Mouse (Mus musculus) embryonic facial prominence, embryonic 12.5 days (tissue): ENCODE data around the gene Cpz. TPM values are rescaled to one million over a fixed set of nuclear protein-coding genes. Genes with fewer than 3 reads are reported as not detected.
A peak's percentile ranks its signal among the peaks of the same experiment; 100 is the strongest.

Source experiments
- ATAC-seq: fragments of 200-750 bp; cut with Nextera tagmentation; 2 replicates; pipeline ENCODE4 v1.8.0; 2017; ENCODE audit not compliant: insufficient number of reproducible peaks, insufficient read depth, low FRiP score, low TSS enrichment
- H3K27ac ChIP-seq: fragments of 300-500 bp; sonication (generic); 2 replicates; pipeline ENCODE4 v1.5.1; 2016; ENCODE audit warnings: mild to moderate bottlenecking
- H3K27me3 ChIP-seq: fragments of 300-500 bp; sonication (generic); 2 replicates; pipeline ENCODE4 v1.6.1; 2016; ENCODE audit warnings: mild to moderate bottlenecking, moderate library complexity
- H3K36me3 ChIP-seq: fragments of 300-500 bp; sonication (generic); 2 replicates; pipeline ENCODE4 v1.6.1; 2016; ENCODE audit warnings: mild to moderate bottlenecking
- H3K4me1 ChIP-seq: fragments of 300-500 bp; sonication (generic); 2 replicates; pipeline ENCODE4 v1.6.1; 2016
- H3K4me2 ChIP-seq: fragments of 300-500 bp; sonication (generic); replicated peaks from 2 replicates; pipeline ENCODE4 v1.6.1; 2016; ENCODE audit warnings: mild to moderate bottlenecking, moderate library complexity
- H3K4me3 ChIP-seq: fragments of 300-500 bp; sonication (generic); 2 replicates; pipeline ENCODE4 v1.5.1; 2016; ENCODE audit warnings: mild to moderate bottlenecking
- H3K9ac ChIP-seq: fragments of 300-500 bp; sonication (generic); 2 replicates; pipeline ENCODE4 v1.6.1; 2016; ENCODE audit warnings: mild to moderate bottlenecking, moderate library complexity
- H3K9me3 ChIP-seq: fragments of 300-500 bp; sonication (generic); 2 replicates; pipeline ENCODE4 v1.6.1; 2016; ENCODE audit warnings: mild to moderate bottlenecking, moderate library complexity
- WGBS: fragments of 180-500 bp; shearing (Covaris S2); methylation state at CpG from one replicate; pipeline ENCODE4 v1.1.7; 2016; 5-methylcytosine and 5-hydroxymethylcytosine counted together
- polyA plus RNA-seq: library from polyadenylated mRNA; unstranded; fragments of >200 nt; fragmentation: Nextera tagmentation; extraction: Ambion mirVana; gene quantifications from 2 replicates; pipeline ENCODE4 v1.2.1, GENCODE M21; 2016

Cpz gene
- polyA plus RNA-seq, 1 experiment from 2014 or later: 5.7 TPM

DNA sequence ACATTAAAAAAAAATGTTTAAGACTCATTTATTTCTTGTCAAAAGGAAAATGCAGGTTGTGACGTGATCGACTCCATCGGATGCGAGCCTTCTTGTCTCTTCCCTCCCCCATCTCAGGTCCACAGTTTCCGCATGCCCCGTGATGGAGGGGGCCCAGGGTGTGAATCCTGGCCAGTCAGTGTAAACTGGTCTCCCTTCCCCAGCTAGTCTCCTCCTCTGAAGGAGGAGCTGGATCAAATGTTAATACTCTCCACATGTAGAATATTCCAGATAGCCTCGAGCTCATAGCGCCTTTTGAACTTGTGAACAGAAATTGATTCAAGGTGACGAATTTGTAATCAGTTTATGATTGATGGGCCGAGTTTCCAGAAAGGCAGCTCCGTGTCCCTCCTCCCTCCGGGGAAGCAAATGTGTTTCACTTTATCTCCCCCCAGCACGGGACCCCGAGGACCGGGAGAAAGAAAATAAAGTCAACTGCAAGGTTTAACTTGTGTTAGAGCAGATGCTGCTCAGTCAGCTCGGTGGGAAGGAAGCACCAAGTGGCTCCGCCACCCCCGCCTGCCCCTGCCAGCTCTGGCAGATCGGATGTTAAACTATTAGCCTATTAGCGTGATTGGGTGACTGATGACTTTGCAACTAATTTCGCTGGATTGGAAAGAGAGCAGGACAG lies 59.4 kb downstream of the Cpz start:
- peak; percentile 68; the same call in 1 of the 2 replicates for ATAC-seq
- no peaks in the 10 kb centered on the region for H3K9me3 ChIP-seq
- 16% methylated on average over 21 of the region's 21 CpGs for WGBS
- no peak overlapping the region for H3K9ac ChIP-seq
- 0 out of 2 replicates have a peak overlapping the region, but pooled peaks have one; percentile 55 for H3K27ac ChIP-seq
- H3K36me3 ChIP-seq: no peaks in the 10 kb centered on the region
- H3K4me2 ChIP-seq: peak overlapping the region; percentile 38
- peaks cover 23% of the 10 kb centered on the region; the same call in 1 of the 2 replicates for H3K27me3 ChIP-seq
- H3K4me3 ChIP-seq: no peak overlapping the region
- peaks cover 39% of the 10 kb centered on the region for H3K4me1 ChIP-seq

DNA sequence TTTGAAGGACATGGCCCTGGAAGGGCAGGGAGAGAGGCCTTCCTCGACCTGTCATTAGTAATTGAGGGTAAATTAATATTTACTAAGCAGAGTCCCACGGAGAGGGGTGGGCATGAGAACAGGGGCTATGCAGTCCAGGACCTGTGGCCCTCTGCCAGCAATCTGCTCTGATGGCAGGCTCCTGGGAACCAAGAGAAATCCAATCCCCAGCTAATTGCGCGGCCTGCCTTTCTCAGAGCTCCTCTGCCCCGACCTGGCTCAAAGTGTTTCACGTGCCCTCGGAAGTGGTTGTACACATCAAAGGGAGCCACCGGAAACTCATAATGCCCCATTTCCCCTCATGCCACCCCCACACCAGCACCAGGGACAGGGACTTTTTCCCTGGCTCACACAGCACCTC lies 63.4 kb downstream of the Cpz start:
- H3K4me1 ChIP-seq: peaks cover 34% of the 10 kb centered on the region
- H3K36me3 ChIP-seq: no peaks in the 10 kb centered on the region
- H3K4me2 ChIP-seq: no peak overlapping the region
- no peak overlapping the region for H3K4me3 ChIP-seq
- 14% methylated on average over 8 of the region's 8 CpGs for WGBS
- H3K27ac ChIP-seq: no peak overlapping the region
- H3K9ac ChIP-seq: no peak overlapping the region
- H3K27me3 ChIP-seq: peaks cover 25% of the 10 kb centered on the region; the same call in 1 of the 2 replicates
- no peak for ATAC-seq
- no peaks in the 10 kb centered on the region for H3K9me3 ChIP-seq

DNA sequence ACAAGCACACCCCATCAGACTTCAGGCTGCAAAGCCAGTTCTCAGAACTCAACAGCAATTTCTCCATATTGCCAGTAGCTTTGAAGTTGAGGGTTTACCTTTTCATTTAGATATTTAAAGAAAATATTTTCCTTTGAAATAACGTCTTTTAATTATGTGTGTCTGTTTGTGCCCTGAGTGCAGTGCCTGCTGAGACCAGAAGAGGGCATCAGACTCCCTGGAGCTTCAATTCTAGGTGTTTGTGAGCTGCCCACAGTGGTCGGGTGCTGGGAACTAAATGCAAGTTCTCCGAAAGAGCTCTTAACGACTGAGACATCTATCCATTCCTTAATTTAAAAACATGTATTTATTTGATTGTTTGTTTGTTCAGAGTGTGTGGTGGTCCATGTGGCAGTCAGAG lies 65.7 kb downstream of the Cpz start:
- no peaks in the 10 kb centered on the region for H3K36me3 ChIP-seq
- H3K4me1 ChIP-seq: peaks cover 21% of the 10 kb centered on the region
- WGBS: 73% methylated on average over 4 of the region's 4 CpGs
- H3K9me3 ChIP-seq: no peaks in the 10 kb centered on the region
- H3K27ac ChIP-seq: no peak overlapping the region
- H3K27me3 ChIP-seq: peaks cover 20% of the 10 kb centered on the region; the same call in 1 of the 2 replicates
- no peak for ATAC-seq
- no peak overlapping the region for H3K4me2 ChIP-seq
- no peak overlapping the region for H3K4me3 ChIP-seq
- no peak overlapping the region for H3K9ac ChIP-seq

DNA sequence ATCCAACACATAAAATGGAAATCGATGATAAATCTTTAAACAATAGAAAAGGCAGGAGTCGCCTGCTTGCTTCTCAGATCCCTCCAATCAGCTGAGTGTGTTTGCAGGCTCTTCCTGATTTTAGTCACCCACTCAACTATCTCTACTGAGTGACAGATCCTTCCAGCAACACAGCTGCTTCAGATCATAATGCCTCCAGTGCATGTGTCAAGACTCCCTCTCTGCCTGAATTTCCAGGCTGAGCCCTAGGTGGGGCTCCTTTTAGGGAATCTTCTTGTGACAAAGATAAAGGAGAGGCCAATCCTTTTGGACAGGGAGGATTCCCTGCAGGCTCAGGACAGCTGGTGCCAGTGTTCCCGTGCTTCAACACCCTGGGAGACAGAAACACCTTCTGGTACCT lies 67.2 kb downstream of the Cpz start:
- WGBS: 73% methylated on average over 3 of the region's 3 CpGs
- Histone ChIP-seq H3K4me1 (peaks cover 22% of the 10 kb centered on the region), H3K27ac (no peak overlapping the region), H3K4me2 (no peak overlapping the region), H3K36me3 (no peaks in the 10 kb centered on the region), H3K9me3 (no peaks in the 10 kb centered on the region), H3K4me3 (no peak overlapping the region), H3K27me3 (0 out of 2 replicates have a peak, but pooled peaks cover 8% of the 10 kb centered on the region), H3K9ac (no peak overlapping the region)
- no peak for ATAC-seq

DNA sequence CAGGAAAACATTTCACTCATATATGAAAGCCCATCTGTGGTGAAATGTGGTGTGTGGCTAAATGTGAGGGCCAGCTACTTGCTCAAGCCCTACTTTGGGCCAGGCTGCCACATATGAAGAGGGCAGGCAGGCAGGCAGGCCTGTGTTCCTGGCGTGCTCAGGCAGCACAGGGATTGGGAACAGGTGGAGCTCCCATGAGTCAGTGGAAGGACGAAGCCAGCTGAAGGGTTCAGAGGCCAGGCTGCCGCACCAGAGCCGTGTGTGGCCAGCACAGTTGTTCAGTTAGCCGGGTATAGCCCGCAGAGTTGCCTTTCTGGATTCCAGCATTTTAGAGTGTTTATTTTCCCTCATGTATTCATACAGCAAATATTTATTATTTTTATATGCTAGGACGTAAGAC lies 68.1 kb downstream of the Cpz start:
- WGBS: 67% methylated on average over 7 of the region's 7 CpGs
- Histone ChIP-seq H3K27ac (no peak overlapping the region), H3K9ac (no peak overlapping the region), H3K9me3 (no peaks in the 10 kb centered on the region), H3K4me3 (no peak overlapping the region), H3K36me3 (no peaks in the 10 kb centered on the region), H3K4me2 (no peak overlapping the region), H3K27me3 (0 out of 2 replicates have a peak, but pooled peaks cover 5% of the 10 kb centered on the region), H3K4me1 (peaks cover 13% of the 10 kb centered on the region)
- no peak for ATAC-seq

DNA sequence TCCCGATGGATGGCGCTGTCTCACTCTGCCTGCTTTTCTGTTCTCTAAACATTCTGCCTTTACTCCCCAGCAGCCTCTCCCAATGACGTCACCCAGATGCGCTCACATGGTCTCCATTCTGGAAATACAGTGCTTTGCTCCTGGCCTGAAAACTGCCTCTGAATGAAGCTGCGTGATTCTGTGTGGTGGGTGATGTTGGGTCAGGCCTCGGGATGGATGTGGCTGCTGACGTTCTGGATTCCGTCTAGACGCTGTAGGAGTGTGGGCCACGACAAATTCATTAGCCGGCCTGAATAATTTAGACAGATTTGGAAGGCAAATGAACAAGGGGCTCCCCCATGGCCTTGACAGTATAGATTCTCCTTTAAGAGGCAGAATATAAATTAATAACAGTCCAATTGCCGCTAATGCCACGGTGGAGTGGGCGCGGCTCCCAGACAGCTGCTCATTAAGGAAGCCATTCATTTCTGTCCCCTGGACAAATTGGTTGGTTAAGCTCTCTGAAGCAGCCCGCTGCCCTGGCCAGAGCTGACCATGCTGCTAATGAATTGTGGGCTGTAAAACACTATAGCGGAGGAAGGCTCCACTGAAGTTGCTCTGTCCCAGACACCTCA lies 71.2 kb downstream of the Cpz start:
- ATAC-seq: no peak
- Histone ChIP-seq H3K9ac (no peak overlapping the region), H3K36me3 (no peaks in the 10 kb centered on the region), H3K27me3 (no peaks in the 10 kb centered on the region; the same call in 1 of the 2 replicates), H3K4me1 (peaks cover 5% of the 10 kb centered on the region), H3K27ac (no peak overlapping the region), H3K9me3 (no peaks in the 10 kb centered on the region), H3K4me3 (no peak overlapping the region), H3K4me2 (no peak overlapping the region)
- 55% methylated on average over 17 of the region's 17 CpGs for WGBS

Other genes with a start within 250 kb of the Cpz start
- gene Adra2c, start 247.4 kb downstream of the Cpz start, polyA plus RNA-seq: 0.24 and 0.33 TPM in 2 replicates
- gene Hmx1, start 136.6 kb downstream of the Cpz start, polyA plus RNA-seq: 11.1 and 17.3 TPM in 2 replicates
- 10.6 and 10.8 TPM in 2 replicates for gene Trmt44, start 49.4 kb upstream of the Cpz start, polyA plus RNA-seq
- 12.5 and 13.4 TPM in 2 replicates for gene Acox3, start 57.3 kb upstream of the Cpz start, polyA plus RNA-seq
- gene Htra3, start 154.1 kb upstream of the Cpz start, polyA plus RNA-seq: 4.0 and 5.7 TPM in 2 replicates
- gene Sh3tc1, start 214.3 kb upstream of the Cpz start, polyA plus RNA-seq: 5.4 and 6.6 TPM in 2 replicates
- gene Ablim2, start 232.2 kb upstream of the Cpz start, polyA plus RNA-seq: 0.37 and 0.85 TPM in 2 replicates